Mouse (Mus musculus) mesoderm, embryonic 11.5 days (tissue): ENCODE measurements around the gene Nudcd2.
A peak's percentile ranks its signal among the peaks of the same experiment; 100 is the strongest.
"Not testable (repeated sequence)": the region's sequence is repeated elsewhere in the genome, so short reads cannot be mapped to it uniquely, and the experiment has no call there.

Source experiments
- DNase-seq: peaks from one replicate; pipeline ENCODE4 v3.0.0-alpha.2; 2012; ENCODE audit warnings: low read depth, low spot score

Gene Nudcd2

GRCm38 (mm10) chr11:40733339-40734174 is at the start of gene Nudcd2, which contains the start of gene Hmmr:
Gene Nudcd2, plus strand, starts transcription at chr11:40733667.
Gene Hmmr, minus strand, starts transcription at chr11:40733422.
- DNase-seq, result peak; percentile 99

GRCm38 (mm10) chr11:40690444-40691127 is 42.9 kb upstream of the Nudcd2 start:
- DNase-seq, result no peak

GRCm38 (mm10) chr11:40692101-40692509 is 41.4 kb upstream of the Nudcd2 start:
- peak; percentile 18 for DNase-seq

- DNase-seq, result peak; percentile 94
Observed at GRCm38 (mm10) chr11:40692511-40693365, 40.7 kb upstream of the Nudcd2 start.

GRCm38 (mm10) chr11:40693366-40693951 is 40.0 kb upstream of the Nudcd2 start:
- peak; percentile 50 for DNase-seq

- DNase-seq, result peak; percentile 86
Observed at GRCm38 (mm10) chr11:40694311-40695087, 39.0 kb upstream of the Nudcd2 start.

GRCm38 (mm10) chr11:40695103-40695502 is 38.4 kb upstream of the Nudcd2 start, which contains the start of gene Mat2b:
Gene Mat2b, minus strand, starts transcription at chr11:40695203.
- no peak for DNase-seq

GRCm38 (mm10) chr11:40709899-40710298 is 23.6 kb upstream of the Nudcd2 start:
- not testable (repeated sequence) for DNase-seq

GRCm38 (mm10) chr11:40713858-40714257 is 19.6 kb upstream of the Nudcd2 start:
- DNase-seq, result no peak

- peak; percentile 7 for DNase-seq
Observed at GRCm38 (mm10) chr11:40715524-40715923, 17.9 kb upstream of the Nudcd2 start.

GRCm38 (mm10) chr11:40718324-40718723 is 15.1 kb upstream of the Nudcd2 start:
- no peak for DNase-seq

- DNase-seq, result peak; percentile 2
Observed at GRCm38 (mm10) chr11:40732997-40733338, 499 bp upstream of the Nudcd2 start.

- DNase-seq, result peak; percentile 11
Observed at GRCm38 (mm10) chr11:40734251-40734752, 835 bp downstream of the Nudcd2 start.

GRCm38 (mm10) chr11:40737369-40737768 is 3.9 kb downstream of the Nudcd2 start:
- DNase-seq, result no peak

- no peak for DNase-seq
Observed at GRCm38 (mm10) chr11:40741605-40742262, 8.3 kb downstream of the Nudcd2 start.

GRCm38 (mm10) chr11:40744348-40744747 is 10.9 kb downstream of the Nudcd2 start:
- DNase-seq, result no peak

GRCm38 (mm10) chr11:40746361-40746760 is 12.9 kb downstream of the Nudcd2 start:
- DNase-seq, result no peak

- no peak for DNase-seq
Observed at GRCm38 (mm10) chr11:40747716-40748115, 14.2 kb downstream of the Nudcd2 start.

- DNase-seq, result no peak
Observed at GRCm38 (mm10) chr11:40753836-40754235, 20.4 kb downstream of the Nudcd2 start.

- no peak for DNase-seq
Observed at GRCm38 (mm10) chr11:40754664-40755107, 21.2 kb downstream of the Nudcd2 start.
